Mouse (Mus musculus) C2C12 (cell line): ENCODE measurements around the gene 4933428G20Rik.

Experiments used
- CTCF ChIP-seq: IDR thresholded peaks from one replicate; pipeline ENCODE4 v1.5.1; 2011; ENCODE audit not compliant: control insufficient read depth, insufficient read depth, insufficient read length
- MAX ChIP-seq: IDR thresholded peaks from one replicate; pipeline ENCODE4 v1.6.1; 2011; ENCODE audit warnings: mild to moderate bottlenecking, control low read depth
- MYOD1 ChIP-seq: IDR thresholded peaks from one replicate; pipeline ENCODE4 v1.6.1; 2011; ENCODE audit warnings: low read depth; ENCODE audit not compliant: control insufficient read depth, insufficient read length

- TF ChIP-seq CTCF (no peak), MAX (no peak), MYOD1 (no peak)
Observed at GRCm38 (mm10) chr11:97487656-97488055, 12.5 kb downstream of the 4933428G20Rik start.
